Comparison of ENCODE assay signal across 12 mouse cellular contexts in genomic region chr17:35766406-35766805, GRCm38 (mm10). TPM values are rescaled to one million over a fixed set of nuclear protein-coding genes. Genes with fewer than 3 reads are reported as not detected.
DNase-seq lines count a peak whose midpoint lies in the region; ATAC-seq lines count a peak whose summit lies in the region.
"Had no signal": no experiment of that assay in that cellular context is flagged by ENCODE, and none has a peak within 500 bp of the region (broad histone marks: within the 10 kb centered on the region; RNA-seq: fewer than 3 reads in every experiment).

No protein-coding gene starts in this region.

- intact Hi-C loops in left cerebral cortex, postnatal 10 days (cut with DNase I) = no loop called here

- ATAC-seq in hematopoietic stem cell, adult 5-6 weeks (replicated peaks in 1 of 2; ENCODE audit: insufficient read depth in 1 of 2, low FRiP score in 2 of 2, low TSS enrichment in 1 of 2, low read depth in 1 of 2, poor library complexity in 2 of 2, severe bottlenecking in 2 of 2) = peak; percentile 58 to 68; a peak in 3 of 4 replicates
- ATAC-seq: liver, postnatal 0 days had no signal

- peak; percentile 12 for DNase-seq in lung, postnatal 36 days
- DNase-seq in lung, adult 18-20 months = no peak
- peak; percentile 79 for DNase-seq in CD4-positive helper T cell, adult 2 months (ENCODE audit: low read depth, low spot score)
- DNase-seq in thymus, postnatal 0 days (ENCODE audit: low spot score) = peak; percentile 48
- DNase-seq in cerebellum, postnatal 10 days = no peak
- DNase-seq in left cerebral cortex, postnatal 10 days (ENCODE audit: extremely low spot score in 1 of 2, low spot score in 2 of 2) = no peak
- DNase-seq in ovary, adult 18-20 months (ENCODE audit: low spot score) = no peak
- DNase-seq: gastrocnemius, postnatal 10 days; heart, postnatal 36 days; liver, postnatal 0 days; right cerebral cortex, postnatal 25 days had no signal

RNA-seq across cellular contexts. Expression of gene Ier3, which starts 55.1 kb away (rescaled TPM):
- total RNA-seq in hematopoietic stem cell, adult 5-6 weeks (2017) = 128 and 182 TPM in 2 replicates
- 18.1 and 19.0 TPM in 2 replicates for polyA plus RNA-seq in thymus, postnatal 0 days (2015; fragmentation: Nextera tagmentation; extraction: Ambion mirVana)
- total RNA-seq in left cerebral cortex, postnatal 10 days (2021) = 1 to 10 TPM; 5.4 to 5.8 TPM

RNA-seq across cellular contexts. Expression of gene Flot1, which starts 56.6 kb away (rescaled TPM):
- 134 and 140 TPM in 2 replicates for total RNA-seq in hematopoietic stem cell, adult 5-6 weeks (2017)
- polyA plus RNA-seq in thymus, postnatal 0 days (2015; fragmentation: Nextera tagmentation; extraction: Ambion mirVana) = 88.3 and 93.1 TPM in 2 replicates
- total RNA-seq in left cerebral cortex, postnatal 10 days (2021) = 100 to 1,000 TPM; 171 to 178 TPM

Comparison
In these comparisons a context has a peak if more than half of its experiments do, and no peak if none do; other contexts are left out.
1. DNase-seq: peak in lung, postnatal 36 days (single experiment), CD4-positive helper T cell, adult 2 months (single experiment) and thymus, postnatal 0 days (single experiment); none in lung, adult 18-20 months (0 of 2), cerebellum, postnatal 10 days (0 of 2), left cerebral cortex, postnatal 10 days (0 of 2) and ovary, adult 18-20 months (single experiment).
2. RNA of gene Ier3, which starts 55.1 kb away (total RNA-seq): 128 to 182 TPM in hematopoietic stem cell, adult 5-6 weeks; 5.4 to 5.8 TPM in left cerebral cortex, postnatal 10 days; every median in the first group is over 10 times any median in the second.